ENCODE assay signal across 28 mouse cellular contexts in genomic region chr2:32500461-32500860, GRCm38 (mm10). TPM values are rescaled to one million over a fixed set of nuclear protein-coding genes. Genes with fewer than 3 reads are reported as not detected.
DNase-seq lines count a peak whose midpoint lies in the region; ATAC-seq lines count a peak whose summit lies in the region.
"Had no signal": no experiment of that assay in that cellular context is flagged by ENCODE, and none has a peak within 500 bp of the region (broad histone marks: within the 10 kb centered on the region; RNA-seq: fewer than 3 reads in every experiment).

No protein-coding gene starts in this region.

- peaks cover 18% of the 10 kb centered on the region for H3K4me1 ChIP-seq in lung, embryonic 15.5 days
- H3K4me1 ChIP-seq: embryonic facial prominence, embryonic 13.5 days; forebrain, embryonic 12.5 days; forebrain, embryonic 15.5 days; heart, embryonic 13.5 days had no signal

- no peak overlapping the region for H3K4me3 ChIP-seq in lung, embryonic 15.5 days
- H3K4me3 ChIP-seq: embryonic facial prominence, embryonic 10.5 days; embryonic facial prominence, embryonic 13.5 days; erythroblast, embryonic 14.5 days; forebrain, embryonic 12.5 days; forebrain, embryonic 15.5 days; heart, embryonic 10.5 days; heart, embryonic 13.5 days had no signal

- peaks cover 5% of the 10 kb centered on the region; the same call in 1 of the 2 replicates for H3K9me3 ChIP-seq in lung, embryonic 15.5 days
- H3K9me3 ChIP-seq: forebrain, embryonic 12.5 days; forebrain, embryonic 15.5 days; heart, embryonic 10.5 days had no signal

- H3K27me3 ChIP-seq in lung, embryonic 15.5 days: no peaks in the 10 kb centered on the region
- H3K27me3 ChIP-seq: CH12.LX; embryonic facial prominence, embryonic 13.5 days; forebrain, embryonic 12.5 days; forebrain, embryonic 15.5 days; heart, embryonic 13.5 days; Patski had no signal

- no peak for ATAC-seq in lung, embryonic 15.5 days (ENCODE audit: borderline replicate concordance, extremely low read depth, low FRiP score, low TSS enrichment)
- ATAC-seq: forebrain, embryonic 15.5 days; hindbrain, postnatal 0 days; Patski had no signal

- WGBS in lung, embryonic 15.5 days: 58% methylated on average over 5 of the region's 5 CpGs

- H3K27ac ChIP-seq in lung, embryonic 15.5 days: peak overlapping the region; percentile 31; the same call in 1 of the 2 replicates
- H3K27ac ChIP-seq: embryonic facial prominence, embryonic 10.5 days; embryonic facial prominence, embryonic 13.5 days; forebrain, embryonic 12.5 days; forebrain, embryonic 15.5 days; heart, embryonic 10.5 days; heart, embryonic 13.5 days; hindbrain, embryonic 14.5 days; hindbrain, postnatal 0 days had no signal

- H3K4me2 ChIP-seq in lung, embryonic 15.5 days: no peak overlapping the region
- H3K4me2 ChIP-seq: embryonic facial prominence, embryonic 13.5 days; forebrain, embryonic 12.5 days; forebrain, embryonic 15.5 days; heart, embryonic 13.5 days; hindbrain, embryonic 14.5 days had no signal

- no peaks in the 10 kb centered on the region for H3K36me3 ChIP-seq in lung, embryonic 15.5 days
- H3K36me3 ChIP-seq: embryonic facial prominence, embryonic 10.5 days; embryonic facial prominence, embryonic 13.5 days; forebrain, embryonic 12.5 days; forebrain, embryonic 15.5 days; heart, embryonic 10.5 days; heart, embryonic 13.5 days had no signal

- DNase-seq in lung, postnatal 10 days: no peak
- peak; percentile 57 for DNase-seq in thymus, postnatal 0 days (ENCODE audit: low spot score)
- DNase-seq in thymus, postnatal 10 days (ENCODE audit: low spot score in 2 of 2): no peak
- DNase-seq in thymus, postnatal 14 days: peak; percentile 45
- no peak for DNase-seq in adrenal gland, adult 18-20 months (ENCODE audit: low spot score in 2 of 2)
- DNase-seq: adrenal gland, adult 2 months; adrenal gland, postnatal 14 days; cerebellum, adult 11 months; cerebellum, adult 2 months; cerebellum, adult 9-11 months; cerebellum, postnatal 36 days; embryo, embryonic 11 days; gastrocnemius, postnatal 25 days; heart, adult 18-20 months; heart, postnatal 14 days; heart, postnatal 4 days had no signal

- H3K9ac ChIP-seq in lung, embryonic 15.5 days: no peak overlapping the region
- H3K9ac ChIP-seq: embryonic facial prominence, embryonic 13.5 days; forebrain, embryonic 12.5 days; forebrain, embryonic 15.5 days; heart, embryonic 13.5 days; hindbrain, embryonic 14.5 days had no signal

RNA-seq across cellular contexts. Expression of gene Fam102a, which starts 34.7 kb away (rescaled TPM):
- polyA plus RNA-seq in lung, embryonic 15.5 days (2015; fragmentation: Nextera tagmentation; extraction: Ambion mirVana): 12.3 and 12.6 TPM in 2 replicates
- 8.4 and 8.9 TPM in 2 replicates for polyA plus RNA-seq in thymus, postnatal 0 days (2015; fragmentation: Nextera tagmentation; extraction: Ambion mirVana)
- 10 to 100 TPM; 27.4 to 41.0 TPM for total RNA-seq in adrenal gland, adult 18-20 months (2021)

RNA-seq across cellular contexts. Expression of gene Slc25a25, which starts 49.2 kb away (rescaled TPM):
- polyA plus RNA-seq in lung, embryonic 15.5 days (2015; fragmentation: Nextera tagmentation; extraction: Ambion mirVana): 19.6 and 21.5 TPM in 2 replicates
- 16.3 and 18.9 TPM in 2 replicates for polyA plus RNA-seq in thymus, postnatal 0 days (2015; fragmentation: Nextera tagmentation; extraction: Ambion mirVana)
- 10 to 100 TPM; 48.8 to 55.3 TPM for total RNA-seq in adrenal gland, adult 18-20 months (2021)

RNA-seq across cellular contexts. Expression of gene Naif1, which starts 50.2 kb away (rescaled TPM):
- polyA plus RNA-seq in lung, embryonic 15.5 days (2015; fragmentation: Nextera tagmentation; extraction: Ambion mirVana): 6.6 and 7.1 TPM in 2 replicates
- 5.4 and 6.2 TPM in 2 replicates for polyA plus RNA-seq in thymus, postnatal 0 days (2015; fragmentation: Nextera tagmentation; extraction: Ambion mirVana)
- total RNA-seq in adrenal gland, adult 18-20 months (2021): 1 to 10 TPM; 4.1 to 4.5 TPM

Comparison
In these comparisons a context has a peak if more than half of its experiments do, and no peak if none do; other contexts are left out.
1. DNase-seq: peak in thymus, postnatal 0 days (single experiment) and thymus, postnatal 14 days (single experiment); none in lung, postnatal 10 days (single experiment), thymus, postnatal 10 days (0 of 2) and adrenal gland, adult 18-20 months (0 of 2).